Mouse (Mus musculus): Measurements from ENCODE around the gene Irgm2. TPM values are rescaled to one million over a fixed set of nuclear protein-coding genes. Genes with fewer than 3 reads are reported as not detected.
"Not testable (repeated sequence)": the region's sequence is repeated elsewhere in the genome, so short reads cannot be mapped to it uniquely, and the experiment has no call there.

Gene Irgm2
- polyA plus RNA-seq, 1 experiment from 2014 or later = 2.6 TPM

GRCm38 (mm10) chr11:58234551-58234950, 35.1 kb downstream of the Irgm2 start:
- not testable (repeated sequence) for H3K36me3 ChIP-seq; ATAC-seq (ENCODE audit: low read depth)

DNA sequence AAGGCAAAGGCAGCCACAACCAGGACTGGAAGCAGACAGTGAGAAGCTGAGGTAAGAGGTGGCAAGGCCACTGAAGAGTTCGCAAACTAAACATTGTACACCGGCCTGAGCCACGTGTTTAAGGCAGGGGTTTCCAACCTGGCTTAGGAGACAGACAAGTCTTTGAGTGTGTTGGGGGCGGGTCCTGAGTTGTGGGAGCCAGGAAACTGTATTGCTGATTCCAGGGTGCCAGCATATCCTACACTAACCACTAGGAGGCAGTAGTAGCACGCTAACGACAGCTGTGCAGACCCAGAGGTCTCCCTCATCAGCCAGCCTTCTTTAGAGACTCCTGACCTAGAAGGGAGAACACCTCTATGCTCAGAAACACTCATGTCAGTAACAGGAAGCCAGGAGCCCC, 35.7 kb downstream of the Irgm2 start:
- Histone ChIP-seq H3K4me1 (replicated peaks) (peaks cover 9% of the 10 kb centered on the region), H3K9me3 (replicated peaks) (no peaks in the 10 kb centered on the region), H3K27ac (no peak overlapping the region), H3K27me3 (peaks cover 14% of the 10 kb centered on the region; the same call in 1 of the 2 replicates), H3K4me3 (replicated peaks) (no peak overlapping the region), H3K36me3 (no peaks in the 10 kb centered on the region), H3K9ac (no peak overlapping the region), H3K4me2 (no peak overlapping the region)
- DNase-seq = peak; percentile 39
- 7% methylated on average over 6 of the region's 6 CpGs for WGBS (ENCODE audit: insufficient replicate concordance)
- ATAC-seq (ENCODE audit: low read depth) = no peak

More at GRCm38 (mm10) chr11:58234551-58234950, 35.1 kb downstream of the Irgm2 start:
- H3K4me1 ChIP-seq (replicated peaks); H3K4me2 ChIP-seq; H3K27ac ChIP-seq; DNase-seq; H3K9ac ChIP-seq; H3K4me3 ChIP-seq (replicated peaks); H3K9me3 ChIP-seq (replicated peaks): not testable (repeated sequence)
- peaks cover 14% of the 10 kb centered on the region; the same call in 1 of the 2 replicates for H3K27me3 ChIP-seq
- WGBS (ENCODE audit: insufficient replicate concordance) = 78% methylated on average over 3 of the region's 3 CpGs

- Histone ChIP-seq H3K9ac (no peak overlapping the region), H3K4me3 (replicated peaks) (peak overlapping the region; percentile 39), H3K4me1 (replicated peaks) (peaks cover 9% of the 10 kb centered on the region), H3K9me3 (replicated peaks) (no peaks in the 10 kb centered on the region), H3K36me3 (no peaks in the 10 kb centered on the region), H3K4me2 (peak overlapping the region; percentile 67), H3K27me3 (no peaks in the 10 kb centered on the region), H3K27ac (no peak overlapping the region)
- WGBS (ENCODE audit: insufficient replicate concordance) = 3% methylated on average over 37 of the region's 37 CpGs
- DNase-seq (peak; percentile 72), ATAC-seq (ENCODE audit: low read depth) (peak; percentile 89)
These were observed 39.7 kb downstream of the Irgm2 start for GRCm38 (mm10) chr11:58238840-58239791.

DNA sequence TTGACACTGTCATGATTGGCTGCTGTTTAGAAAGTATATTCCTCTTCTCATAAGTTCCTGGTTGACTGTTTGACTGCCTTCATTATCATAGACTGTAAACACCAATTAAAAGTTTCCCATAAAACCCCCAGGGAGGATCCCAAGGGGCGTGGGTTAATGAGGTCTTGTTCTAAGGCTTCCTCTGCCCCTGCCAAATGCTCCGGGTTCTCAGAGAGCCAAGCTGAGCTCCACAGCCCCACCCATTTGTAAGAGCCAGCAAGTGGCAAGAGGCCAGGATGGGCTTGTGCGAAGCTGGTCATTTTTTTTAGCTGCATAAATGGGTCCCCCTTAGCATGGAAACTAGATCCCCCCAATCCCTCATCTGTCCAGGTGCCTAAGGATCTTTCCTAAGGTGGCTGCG, 47.9 kb downstream of the Irgm2 start:
- Histone ChIP-seq H3K9me3 (replicated peaks) (no peaks in the 10 kb centered on the region), H3K27ac (no peak overlapping the region), H3K4me1 (replicated peaks) (no peaks in the 10 kb centered on the region), H3K36me3 (no peaks in the 10 kb centered on the region), H3K9ac (no peak overlapping the region), H3K27me3 (no peaks in the 10 kb centered on the region), H3K4me2 (no peak overlapping the region), H3K4me3 (replicated peaks) (no peak overlapping the region)
- DNase-seq (no peak), ATAC-seq (ENCODE audit: low read depth) (no peak)
- WGBS (ENCODE audit: insufficient replicate concordance) = 46% methylated on average over 4 of the region's 4 CpGs

DNA sequence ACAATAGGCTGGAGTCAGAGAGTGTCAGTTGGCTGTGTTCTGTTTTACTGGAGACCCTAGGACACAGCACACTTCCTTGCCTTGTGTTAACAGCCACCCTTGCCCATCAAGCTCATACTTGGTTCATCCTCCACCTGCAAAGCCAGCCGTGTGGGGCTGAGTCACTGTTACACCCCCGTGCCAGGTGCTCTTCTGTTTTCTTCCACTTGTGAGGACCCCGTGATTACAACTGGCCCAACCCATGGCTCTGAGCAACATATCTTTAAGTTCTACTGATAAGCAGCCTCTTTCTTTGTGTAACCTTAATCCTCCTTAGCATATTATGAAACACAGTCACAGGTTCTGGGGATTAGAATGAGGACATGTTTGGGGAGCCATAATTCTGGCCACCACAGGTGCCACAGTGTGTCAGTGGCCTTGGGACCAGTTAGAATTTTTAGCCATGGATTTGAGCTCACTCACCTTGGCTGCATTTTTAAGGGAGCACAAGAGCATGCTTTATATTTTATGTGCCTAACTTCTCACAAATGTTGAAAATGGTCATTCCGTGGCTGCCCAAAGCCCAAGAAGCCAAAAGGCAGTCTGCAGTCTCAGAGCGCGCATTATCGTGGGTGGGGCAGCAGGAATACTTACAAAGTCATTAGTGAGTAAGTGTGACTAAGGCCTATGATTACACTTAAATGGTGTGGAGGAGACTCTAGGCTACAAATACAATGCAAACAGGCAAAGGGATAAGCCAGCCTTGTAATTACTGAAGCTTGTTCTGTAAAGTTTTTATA, 50.0 kb downstream of the Irgm2 start:
- no peak for ATAC-seq (ENCODE audit: low read depth)
- WGBS (ENCODE audit: insufficient replicate concordance) = 68% methylated on average over 7 of the region's 7 CpGs
- Histone ChIP-seq H3K36me3 (no peaks in the 10 kb centered on the region), H3K9ac (no peak overlapping the region), H3K27ac (no peak overlapping the region), H3K4me3 (replicated peaks) (no peak overlapping the region), H3K4me2 (no peak overlapping the region), H3K9me3 (replicated peaks) (no peaks in the 10 kb centered on the region), H3K4me1 (replicated peaks) (no peaks in the 10 kb centered on the region), H3K27me3 (no peaks in the 10 kb centered on the region)
- DNase-seq = no peak

DNA sequence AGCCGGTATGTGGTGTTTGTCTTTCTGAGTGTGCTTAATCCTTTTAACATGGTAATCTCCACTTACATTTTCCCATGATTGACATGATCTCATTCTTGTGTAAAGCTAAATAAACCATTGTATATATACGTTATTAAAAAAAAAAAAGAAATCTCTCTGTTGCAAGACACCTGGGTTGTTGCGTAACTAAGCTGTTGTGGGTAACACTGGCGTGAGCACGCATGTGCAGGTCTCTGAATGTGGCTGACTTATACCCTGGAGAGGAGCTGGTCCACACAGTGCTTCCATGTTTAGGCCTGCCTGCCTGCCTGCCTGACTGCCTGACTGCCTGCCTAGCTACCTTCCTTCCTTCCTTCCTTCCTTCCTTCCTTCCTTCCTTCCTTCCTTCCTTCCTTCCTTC, 51.1 kb downstream of the Irgm2 start:
- Histone ChIP-seq H3K4me3 (replicated peaks) (no peak overlapping the region), H3K27ac (no peak overlapping the region), H3K36me3 (no peaks in the 10 kb centered on the region), H3K4me2 (no peak overlapping the region), H3K27me3 (no peaks in the 10 kb centered on the region), H3K9ac (no peak overlapping the region), H3K9me3 (replicated peaks) (no peaks in the 10 kb centered on the region), H3K4me1 (replicated peaks) (no peaks in the 10 kb centered on the region)
- ATAC-seq (ENCODE audit: low read depth) = no peak
- DNase-seq = no peak
- WGBS (ENCODE audit: insufficient replicate concordance) = 66% methylated on average over 5 of the region's 5 CpGs

- ATAC-seq (ENCODE audit: low read depth) (no peak), DNase-seq (no peak)
- H3K9me3 ChIP-seq (replicated peaks) = no peaks in the 10 kb centered on the region
- H3K9ac ChIP-seq = no peak overlapping the region
- H3K36me3 ChIP-seq = no peaks in the 10 kb centered on the region
- H3K4me3 ChIP-seq (replicated peaks) = no peak overlapping the region
- no peak overlapping the region for H3K27ac ChIP-seq
- no peak overlapping the region for H3K4me2 ChIP-seq
- 74% methylated on average over 3 of the region's 3 CpGs for WGBS (ENCODE audit: insufficient replicate concordance)
- H3K27me3 ChIP-seq = no peaks in the 10 kb centered on the region
- H3K4me1 ChIP-seq (replicated peaks) = no peaks in the 10 kb centered on the region
These were observed 55.0 kb downstream of the Irgm2 start for GRCm38 (mm10) chr11:58254411-58254810.

- DNase-seq (no peak), ATAC-seq (ENCODE audit: low read depth) (no peak)
- H3K4me3 ChIP-seq (replicated peaks) = no peak overlapping the region
- H3K27ac ChIP-seq = no peak overlapping the region
- H3K27me3 ChIP-seq = no peaks in the 10 kb centered on the region; the same call in 1 of the 2 replicates
- no peaks in the 10 kb centered on the region for H3K9me3 ChIP-seq (replicated peaks)
- WGBS (ENCODE audit: insufficient replicate concordance) = 63% methylated on average over 5 of the region's 5 CpGs
- no peak overlapping the region for H3K9ac ChIP-seq
- H3K4me2 ChIP-seq = no peak overlapping the region
- H3K36me3 ChIP-seq = no peaks in the 10 kb centered on the region
- H3K4me1 ChIP-seq (replicated peaks) = no peaks in the 10 kb centered on the region
These were observed 58.4 kb downstream of the Irgm2 start for GRCm38 (mm10) chr11:58257816-58258215.

GRCm38 (mm10) chr11:58260156-58260555, 60.7 kb downstream of the Irgm2 start:
- no peak for DNase-seq

GRCm38 (mm10) chr11:58261826-58262225, 62.4 kb downstream of the Irgm2 start:
- no peaks in the 10 kb centered on the region for H3K9me3 ChIP-seq (replicated peaks)
- DNase-seq (no peak), ATAC-seq (ENCODE audit: low read depth) (no peak)
- H3K36me3 ChIP-seq = no peaks in the 10 kb centered on the region
- 61% methylated on average over 4 of the region's 4 CpGs for WGBS (ENCODE audit: insufficient replicate concordance)
- H3K27ac ChIP-seq = no peak overlapping the region
- no peak overlapping the region for H3K4me2 ChIP-seq
- H3K9ac ChIP-seq = no peak overlapping the region
- no peaks in the 10 kb centered on the region for H3K4me1 ChIP-seq (replicated peaks)
- H3K27me3 ChIP-seq = no peaks in the 10 kb centered on the region; the same call in 1 of the 2 replicates
- no peak overlapping the region for H3K4me3 ChIP-seq (replicated peaks)

More at GRCm38 (mm10) chr11:58260156-58260555, 60.7 kb downstream of the Irgm2 start:
- Histone ChIP-seq H3K27ac (no peak overlapping the region), H3K4me3 (replicated peaks) (no peak overlapping the region), H3K9me3 (replicated peaks) (no peaks in the 10 kb centered on the region), H3K9ac (no peak overlapping the region), H3K27me3 (no peaks in the 10 kb centered on the region; the same call in 1 of the 2 replicates), H3K4me2 (no peak overlapping the region), H3K36me3 (no peaks in the 10 kb centered on the region), H3K4me1 (replicated peaks) (no peaks in the 10 kb centered on the region)
- ATAC-seq (ENCODE audit: low read depth) = no peak
- WGBS (ENCODE audit: insufficient replicate concordance) = 51% methylated on average over 4 of the region's 4 CpGs

GRCm38 (mm10) chr11:58262336-58262735, 62.9 kb downstream of the Irgm2 start:
- Histone ChIP-seq H3K4me2 (no peak overlapping the region), H3K9me3 (replicated peaks) (no peaks in the 10 kb centered on the region), H3K27ac (no peak overlapping the region), H3K4me1 (replicated peaks) (no peaks in the 10 kb centered on the region), H3K4me3 (replicated peaks) (no peak overlapping the region), H3K27me3 (no peaks in the 10 kb centered on the region; the same call in 1 of the 2 replicates), H3K36me3 (no peaks in the 10 kb centered on the region), H3K9ac (no peak overlapping the region)
- WGBS (ENCODE audit: insufficient replicate concordance) = 70% methylated on average over 3 of the region's 3 CpGs
- DNase-seq = no peak
- no peak for ATAC-seq (ENCODE audit: low read depth)
